9 mouse cellular contexts compared by ENCODE assay signal in genomic region chr3:21938071-21938848, GRCm38 (mm10).
A peak's percentile ranks its signal among the peaks of the same experiment; 100 is the strongest.
DNase-seq lines count a peak whose midpoint lies in the region; ATAC-seq and TF ChIP-seq lines count a peak whose summit lies in the region.
"Had no signal": no experiment of that assay in that cellular context is flagged by ENCODE, and none has a peak within 500 bp of the region (broad histone marks: within the 10 kb centered on the region; RNA-seq: fewer than 3 reads in every experiment).

No protein-coding gene starts in this region.

- no peak for TF ChIP-seq CTCF in brain, embryonic 14.5 days (IDR thresholded peaks at IDR 0.05; ENCODE audit: borderline replicate concordance, extremely low read depth, insufficient read depth, insufficient read length)

- no peaks in the 10 kb centered on the region for H3K9me3 ChIP-seq in forebrain, embryonic 16.5 days (ENCODE audit: control insufficient read depth, low read length)

- DNase-seq in lung, postnatal 36 days: peak; percentile 39
- DNase-seq in lung, postnatal 4 days: no peak
- peak; percentile 61 for DNase-seq in brain, embryonic 14.5 days (ENCODE audit: low read depth)
- peak; percentile 50 to 62 for DNase-seq in frontal cortex, postnatal 36 days (ENCODE audit: low spot score in 2 of 2)
- DNase-seq in layer of hippocampus, postnatal 10 days (ENCODE audit: low spot score in 2 of 2): peak; percentile 27 to 32
- peak; percentile 45 to 47 for DNase-seq in urinary bladder, postnatal 36 days (ENCODE audit: low spot score in 2 of 2)
- DNase-seq: lung, embryonic 14.5 days had no signal

- peaks cover 36% of the 10 kb centered on the region for H3K4me1 ChIP-seq in forebrain, embryonic 16.5 days (replicated peaks; ENCODE audit: control insufficient read depth, insufficient read depth, low read length)

- no peak for TF ChIP-seq POLR2A in brain, embryonic 14.5 days (IDR thresholded peaks at IDR 0.05; ENCODE audit: borderline replicate concordance, extremely low read depth, insufficient read depth, insufficient read length, poor library complexity, severe bottlenecking)

- H3K9ac ChIP-seq in forebrain, embryonic 16.5 days (replicated peaks; ENCODE audit: low read depth, low read length): no peak overlapping the region
- H3K9ac ChIP-seq: lung, embryonic 14.5 days had no signal

- no peak for ATAC-seq in monocyte, adult 5-6 weeks (replicated peaks; ENCODE audit: insufficient number of reproducible peaks, low FRiP score, low TSS enrichment, poor library complexity, severe bottlenecking)
- no peak for ATAC-seq in forebrain, embryonic 16.5 days

- no peaks in the 10 kb centered on the region for H3K36me3 ChIP-seq in forebrain, embryonic 16.5 days (ENCODE audit: control insufficient read depth, insufficient read depth)

- H3K4me2 ChIP-seq in forebrain, embryonic 16.5 days (ENCODE audit: low read length): no peak overlapping the region
- H3K4me2 ChIP-seq: lung, embryonic 14.5 days had no signal

- H3K4me3 ChIP-seq in forebrain, embryonic 16.5 days (replicated peaks; ENCODE audit: low read length): no peak overlapping the region

- 44% methylated on average over 11 of the region's 11 CpGs for WGBS in forebrain, embryonic 16.5 days

- H3K27ac ChIP-seq in forebrain, embryonic 16.5 days (ENCODE audit: low read length): no peak overlapping the region

- H3K27me3 ChIP-seq in forebrain, embryonic 16.5 days (replicated peaks; ENCODE audit: control insufficient read depth, insufficient read depth, low read length): no peaks in the 10 kb centered on the region

Comparison
In these comparisons a context has a peak if more than half of its experiments do, and no peak if none do; other contexts are left out.
1. DNase-seq: peak in lung, postnatal 36 days (single experiment), brain, embryonic 14.5 days (single experiment), frontal cortex, postnatal 36 days (2 of 2), layer of hippocampus, postnatal 10 days (2 of 2) and urinary bladder, postnatal 36 days (2 of 2); none in lung, postnatal 4 days (0 of 2).